ENCODE assay signal across 26 mouse cellular contexts in the genomic region with DNA sequence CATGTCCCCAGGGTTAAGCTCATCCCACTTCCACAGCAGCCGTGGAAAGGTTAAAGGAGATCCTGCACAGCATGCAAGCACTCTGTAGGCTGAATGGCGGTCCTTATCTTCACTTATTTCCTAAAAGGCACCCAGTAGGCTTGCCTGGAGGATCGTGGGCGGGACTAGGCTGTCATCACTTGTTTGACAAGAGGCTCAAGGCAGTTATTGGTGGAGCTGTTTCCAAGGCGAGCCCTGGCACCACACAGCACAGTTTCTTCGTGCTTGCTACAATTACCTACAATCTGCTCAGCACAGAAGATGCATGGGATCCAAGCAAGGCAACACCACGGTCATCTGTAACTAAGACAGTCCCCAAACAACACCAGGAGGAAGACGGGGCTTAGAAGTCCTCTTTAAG.
A peak's percentile ranks its signal among the peaks of the same experiment; 100 is the strongest.
DNase-seq lines count a peak whose midpoint lies in the region; ATAC-seq lines count a peak whose summit lies in the region.
"Had no signal": no experiment of that assay in that cellular context is flagged by ENCODE, and none has a peak within 500 bp of the region (broad histone marks: within the 10 kb centered on the region; RNA-seq: fewer than 3 reads in every experiment).

No protein-coding gene starts in this region.

- H3K36me3 ChIP-seq in heart, embryonic 13.5 days, result no peaks in the 10 kb centered on the region
- H3K36me3 ChIP-seq: embryonic facial prominence, embryonic 15.5 days; forebrain, embryonic 15.5 days; G1E; hindbrain, embryonic 13.5 days; limb, embryonic 10.5 days; liver, embryonic 15.5 days; neural tube, embryonic 13.5 days had no signal

- no peak overlapping the region for H3K4me3 ChIP-seq in heart, embryonic 13.5 days
- H3K4me3 ChIP-seq: embryonic facial prominence, embryonic 15.5 days; forebrain, embryonic 15.5 days; hindbrain, embryonic 13.5 days; left cerebral cortex, adult 2 months; limb, embryonic 10.5 days; liver, embryonic 15.5 days; neural tube, embryonic 13.5 days had no signal

- no peaks in the 10 kb centered on the region for H3K9me3 ChIP-seq in heart, embryonic 13.5 days
- H3K9me3 ChIP-seq: embryonic facial prominence, embryonic 15.5 days; forebrain, embryonic 15.5 days; G1E; hindbrain, embryonic 13.5 days; limb, embryonic 10.5 days; liver, embryonic 15.5 days; neural tube, embryonic 13.5 days had no signal

- peak; percentile 46 to 65 for DNase-seq in right cerebral cortex, postnatal 10 days (ENCODE audit: low spot score in 2 of 2)
- DNase-seq in right cerebral cortex, adult 18-20 months, result no peak
- peak; percentile 28 for DNase-seq in brain, adult 2 months (ENCODE audit: low read depth, low spot score)
- DNase-seq in heart, postnatal 4 days, result peak; percentile 71
- no peak for DNase-seq in retina, postnatal 1 day
- DNase-seq in cerebellum, adult 11-12 months, result no peak
- no peak for DNase-seq in spleen, adult 18-20 months
- DNase-seq: adrenal gland, adult 2 months; B cell, adult 2 months; cerebellum, adult 8-10 months; gastrocnemius, postnatal 10 days; kidney, adult 8-10 months; kidney, postnatal 10 days; liver; midbrain, embryonic 14.5 days had no signal

- H3K9ac ChIP-seq in heart, embryonic 13.5 days, result no peak overlapping the region
- H3K9ac ChIP-seq: embryonic facial prominence, embryonic 15.5 days; forebrain, embryonic 15.5 days; hindbrain, embryonic 13.5 days; liver, embryonic 15.5 days; neural tube, embryonic 13.5 days had no signal

- peak; percentile 48; the same call in 1 of the 2 replicates for ATAC-seq in heart, embryonic 13.5 days (ENCODE audit: extremely low read depth, insufficient number of reproducible peaks, low FRiP score, low TSS enrichment)
- ATAC-seq: forebrain, embryonic 15.5 days had no signal

- H3K4me1 ChIP-seq in heart, embryonic 13.5 days, result peaks cover 45% of the 10 kb centered on the region
- H3K4me1 ChIP-seq: embryonic facial prominence, embryonic 15.5 days; forebrain, embryonic 15.5 days; hindbrain, embryonic 13.5 days; liver, embryonic 15.5 days; neural tube, embryonic 13.5 days had no signal

- H3K4me2 ChIP-seq in heart, embryonic 13.5 days, result no peak overlapping the region
- H3K4me2 ChIP-seq: embryonic facial prominence, embryonic 15.5 days; forebrain, embryonic 15.5 days; hindbrain, embryonic 13.5 days; liver, embryonic 15.5 days; neural tube, embryonic 13.5 days had no signal

- 27% methylated on average over 8 of the region's 8 CpGs for WGBS in heart, embryonic 13.5 days

- H3K27ac ChIP-seq in heart, embryonic 13.5 days (replicated peaks), result peak overlapping the region; percentile 92
- H3K27ac ChIP-seq: embryonic facial prominence, embryonic 15.5 days; forebrain, embryonic 15.5 days; hindbrain, embryonic 13.5 days; left cerebral cortex, adult 2 months; limb, embryonic 10.5 days; liver, embryonic 15.5 days; neural tube, embryonic 13.5 days; stomach, postnatal 0 days had no signal

- no peaks in the 10 kb centered on the region for H3K27me3 ChIP-seq in heart, embryonic 13.5 days (replicated peaks)
- H3K27me3 ChIP-seq: CH12.LX; embryonic facial prominence, embryonic 15.5 days; forebrain, embryonic 15.5 days; hindbrain, embryonic 13.5 days; liver, embryonic 15.5 days; neural tube, embryonic 13.5 days had no signal

Comparison
In these comparisons a context has a peak if more than half of its experiments do, and no peak if none do; other contexts are left out.
1. DNase-seq: peak in right cerebral cortex, postnatal 10 days (2 of 2), brain, adult 2 months (single experiment) and heart, postnatal 4 days (single experiment); none in right cerebral cortex, adult 18-20 months (single experiment), retina, postnatal 1 day (single experiment), cerebellum, adult 11-12 months (single experiment) and spleen, adult 18-20 months (0 of 2).